Mouse (Mus musculus): ENCODE data around the gene Ghsr.
"Not testable (repeated sequence)": the region's sequence is repeated elsewhere in the genome, so short reads cannot be mapped to it uniquely, and the experiment has no call there.

Ghsr gene

GRCm38 (mm10) chr3:27371276-27371621 is at the start of gene Ghsr:
Ghsr (plus strand) TSS chr3:27371351.
- in situ Hi-C loops (cut with MboI, MseI) = no loop called here

GRCm38 (mm10) chr3:27322591-27322990 is 48.6 kb upstream of the Ghsr start:
- in situ Hi-C loops (cut with MboI, MseI) = no loop called here

- in situ Hi-C loops (cut with MboI, MseI) = no loop called here
Measured at GRCm38 (mm10) chr3:27323551-27323950, 47.6 kb upstream of the Ghsr start.

- in situ Hi-C loops (cut with MboI, MseI) = no loop called here
Measured at GRCm38 (mm10) chr3:27326633-27327191, 44.4 kb upstream of the Ghsr start.

GRCm38 (mm10) chr3:27330706-27331105 is 40.4 kb upstream of the Ghsr start:
- in situ Hi-C loops (cut with MboI, MseI) = loop anchor here (10.0 kb wide), 1 partner anchor 134 kb away; no protein-coding TSS in a partner anchor

GRCm38 (mm10) chr3:27338437-27338836 is 32.7 kb upstream of the Ghsr start:
- in situ Hi-C loops (cut with MboI, MseI) = loop anchor here (5.0 to 10.0 kb wide), 3 partner anchors 56 to 374 kb away; partner anchors contain the start of gene Fndc3b

- in situ Hi-C loops (cut with MboI, MseI) = loop anchor here (5.0 to 10.0 kb wide), 3 partner anchors 57 to 373 kb away; partner anchors contain the start of gene Fndc3b
Measured at GRCm38 (mm10) chr3:27338887-27339286, 32.3 kb upstream of the Ghsr start.

- in situ Hi-C loops (cut with MboI, MseI) = no loop called here
Measured at GRCm38 (mm10) chr3:27340757-27341156, 30.4 kb upstream of the Ghsr start.

- in situ Hi-C loops (cut with MboI, MseI) = no loop called here
Measured at GRCm38 (mm10) chr3:27342462-27342861, 28.7 kb upstream of the Ghsr start.

GRCm38 (mm10) chr3:27345526-27345925 is 25.6 kb upstream of the Ghsr start:
- in situ Hi-C loops (cut with MboI, MseI) = no loop called here

- in situ Hi-C loops (cut with MboI, MseI) = no loop called here
Measured at GRCm38 (mm10) chr3:27348462-27348861, 22.7 kb upstream of the Ghsr start.

- in situ Hi-C loops (cut with MboI, MseI) = no loop called here
Measured at GRCm38 (mm10) chr3:27351105-27351504, 20.0 kb upstream of the Ghsr start.

GRCm38 (mm10) chr3:27359100-27359720 is 11.9 kb upstream of the Ghsr start:
- in situ Hi-C loops (cut with MboI, MseI) = no loop called here

GRCm38 (mm10) chr3:27370125-27370524 is 1.0 kb upstream of the Ghsr start:
- in situ Hi-C loops (cut with MboI, MseI) = no loop called here

GRCm38 (mm10) chr3:27370582-27371275 is 422 bp upstream of the Ghsr start:
- in situ Hi-C loops (cut with MboI, MseI) = no loop called here

- in situ Hi-C loops (cut with MboI, MseI) = no loop called here
Measured at GRCm38 (mm10) chr3:27371725-27372650, 837 bp downstream of the Ghsr start.

GRCm38 (mm10) chr3:27374396-27374795 is 3.2 kb downstream of the Ghsr start:
- in situ Hi-C loops (cut with MboI, MseI) = no loop called here

- in situ Hi-C loops (cut with MboI, MseI) = no loop called here
Measured at GRCm38 (mm10) chr3:27377935-27378334, 6.8 kb downstream of the Ghsr start.

- in situ Hi-C loops (cut with MboI, MseI) = no loop called here
Measured at GRCm38 (mm10) chr3:27384836-27385235, 13.7 kb downstream of the Ghsr start.

- in situ Hi-C loops (cut with MboI, MseI) = no loop called here
Measured at GRCm38 (mm10) chr3:27389923-27390322, 18.8 kb downstream of the Ghsr start.

GRCm38 (mm10) chr3:27400996-27401395 is 29.8 kb downstream of the Ghsr start:
- in situ Hi-C loops (cut with MboI, MseI) = not testable (repeated sequence)

- in situ Hi-C loops (cut with MboI, MseI) = no loop called here
Measured at GRCm38 (mm10) chr3:27406440-27406839, 35.3 kb downstream of the Ghsr start.
